Mouse (Mus musculus) liver, embryonic 11.5 days (tissue): ENCODE results near the gene Wfdc13. TPM values are rescaled to one million over a fixed set of nuclear protein-coding genes. Genes with fewer than 3 reads are reported as not detected.

Source experiments
- ATAC-seq: fragments of 200-750 bp; cut with Nextera tagmentation; replicated peaks from 2 replicates; pipeline ENCODE4 v1.8.0; 2017; ENCODE audit warnings: moderate number of reproducible peaks, mild to moderate bottlenecking, moderate TSS enrichment, moderate library complexity; ENCODE audit not compliant: low FRiP score
- DNase-seq: peaks from one replicate; pipeline ENCODE4 v3.0.0-alpha.2; 2017; ENCODE audit warnings: low spot score
- H3K27ac ChIP-seq: fragments of 300-500 bp; sonication (generic); 2 replicates; pipeline ENCODE4 v1.5.1; 2014; ENCODE audit warnings: mild to moderate bottlenecking, low read depth, low read length, control low read depth
- H3K27me3 ChIP-seq: fragments of 300-500 bp; sonication (generic); replicated peaks from 2 replicates; pipeline ENCODE4 v1.6.1; 2014; ENCODE audit warnings: low read length, mixed read lengths; ENCODE audit not compliant: control insufficient read depth, insufficient read depth
- H3K36me3 ChIP-seq: fragments of 300-500 bp; sonication (generic); 2 replicates; pipeline ENCODE4 v1.6.1; 2014; ENCODE audit warnings: mild to moderate bottlenecking, low read length, moderate library complexity, mixed read lengths; ENCODE audit not compliant: control insufficient read depth, insufficient read depth
- H3K4me1 ChIP-seq: fragments of 300-500 bp; sonication (generic); replicated peaks from 2 replicates; pipeline ENCODE4 v1.6.1; 2014; ENCODE audit warnings: low read length, mixed read lengths; ENCODE audit not compliant: control insufficient read depth, insufficient read depth
- H3K4me2 ChIP-seq: fragments of 300-500 bp; sonication (generic); 2 replicates; pipeline ENCODE4 v1.6.1; 2014; ENCODE audit warnings: mild to moderate bottlenecking, control low read depth, moderate library complexity
- H3K4me3 ChIP-seq: fragments of 300-500 bp; sonication (generic); 2 replicates; pipeline ENCODE4 v1.5.1; 2014; ENCODE audit warnings: low read depth, low read length, control low read depth
- H3K9ac ChIP-seq: fragments of 300-500 bp; sonication (generic); 2 replicates; pipeline ENCODE4 v1.6.1; 2014; ENCODE audit warnings: low read depth, low read length, control low read depth
- H3K9me3 ChIP-seq: fragments of 300-500 bp; sonication (generic); 2 replicates; pipeline ENCODE4 v1.6.1; 2016; ENCODE audit warnings: low read length, inconsistent platforms, mixed read lengths; ENCODE audit not compliant: control insufficient read depth
- WGBS: fragments of 180-500 bp; shearing (Covaris S2); extraction: QIAGEN DNeasy Blood & Tissue Kit; methylation state at CpG from one replicate; pipeline ENCODE4 v1.1.7; 2014; 5-methylcytosine and 5-hydroxymethylcytosine counted together
- polyA plus RNA-seq: library from polyadenylated mRNA; unstranded; fragments of >200 nt; fragmentation: Nextera tagmentation; extraction: Ambion mirVana; gene quantifications from 2 replicates; pipeline ENCODE4 v1.2.1, GENCODE M21; 2014

The Wfdc13 gene
- polyA plus RNA-seq, 1 experiment from 2014 or later = not detected

- 19% methylated on average over 1 of the region's 1 CpGs for WGBS
- Histone ChIP-seq H3K4me2 (no peak overlapping the region), H3K4me1 (no peaks in the 10 kb centered on the region), H3K27ac (no peak overlapping the region), H3K4me3 (no peak overlapping the region), H3K9me3 (no peaks in the 10 kb centered on the region), H3K9ac (no peak overlapping the region), H3K27me3 (no peaks in the 10 kb centered on the region), H3K36me3 (no peaks in the 10 kb centered on the region)
- DNase-seq (no peak), ATAC-seq (no peak)
Measured at GRCm38 (mm10) chr2:164670938-164671337, 14.0 kb upstream of the Wfdc13 start.

- WGBS = 69% methylated on average over 7 of the region's 7 CpGs
- ATAC-seq = no peak
Measured at GRCm38 (mm10) chr2:164673987-164674386, 10.9 kb upstream of the Wfdc13 start, which contains the start of gene Wfdc11. TSS of gene Wfdc11 (minus strand) at chr2:164674087.

GRCm38 (mm10) chr2:164676103-164676502 is 8.8 kb upstream of the Wfdc13 start:
- H3K27me3 ChIP-seq = no peaks in the 10 kb centered on the region
- no peak overlapping the region for H3K4me2 ChIP-seq
- H3K27ac ChIP-seq = no peak overlapping the region
- H3K4me1 ChIP-seq = no peaks in the 10 kb centered on the region
- H3K36me3 ChIP-seq = no peaks in the 10 kb centered on the region
- ATAC-seq (no peak), DNase-seq (no peak)
- H3K4me3 ChIP-seq = no peak overlapping the region
- 74% methylated on average over 7 of the region's 7 CpGs for WGBS
- no peaks in the 10 kb centered on the region for H3K9me3 ChIP-seq
- H3K9ac ChIP-seq = no peak overlapping the region

More at GRCm38 (mm10) chr2:164673987-164674386, 10.9 kb upstream of the Wfdc13 start, which contains the start of gene Wfdc11:
- H3K4me3 ChIP-seq = no peak within 1 kb of the TSS
- H3K36me3 ChIP-seq = no peaks in the 10 kb centered on the region
- H3K27me3 ChIP-seq = no peaks in the 10 kb centered on the region
- H3K9me3 ChIP-seq = no peaks in the 10 kb centered on the region
- no peaks in the 10 kb centered on the region for H3K4me1 ChIP-seq
- H3K9ac ChIP-seq = no peak within 1 kb of the TSS
- no peak within 1 kb of the TSS for H3K4me2 ChIP-seq
- DNase-seq = no peak
- H3K27ac ChIP-seq = no peak within 1 kb of the TSS

GRCm38 (mm10) chr2:164676916-164677685 is 7.8 kb upstream of the Wfdc13 start:
- Histone ChIP-seq H3K27ac (no peak overlapping the region), H3K4me2 (no peak overlapping the region), H3K4me3 (no peak overlapping the region), H3K27me3 (no peaks in the 10 kb centered on the region), H3K9me3 (no peaks in the 10 kb centered on the region), H3K4me1 (no peaks in the 10 kb centered on the region), H3K9ac (no peak overlapping the region), H3K36me3 (no peaks in the 10 kb centered on the region)
- DNase-seq = no peak
- ATAC-seq = no peak
- WGBS = 72% methylated on average over 16 of the region's 16 CpGs

GRCm38 (mm10) chr2:164678848-164679625 is 5.9 kb upstream of the Wfdc13 start:
- no peak overlapping the region for H3K27ac ChIP-seq

GRCm38 (mm10) chr2:164679906-164680305 is 5.0 kb upstream of the Wfdc13 start:
- Histone ChIP-seq H3K4me3 (no peak overlapping the region), H3K4me1 (no peaks in the 10 kb centered on the region), H3K4me2 (no peak overlapping the region), H3K27me3 (no peaks in the 10 kb centered on the region), H3K9me3 (no peaks in the 10 kb centered on the region), H3K36me3 (no peaks in the 10 kb centered on the region), H3K27ac (no peak overlapping the region), H3K9ac (no peak overlapping the region)
- 33% methylated on average over 3 of the region's 3 CpGs for WGBS
- DNase-seq (no peak), ATAC-seq (no peak)

More at GRCm38 (mm10) chr2:164678848-164679625, 5.9 kb upstream of the Wfdc13 start:
- ATAC-seq (peak; percentile 71), DNase-seq (peak; percentile 71)
- peak overlapping the region; percentile 55 for H3K4me2 ChIP-seq
- 21% methylated on average over 19 of the region's 19 CpGs for WGBS
- no peaks in the 10 kb centered on the region for H3K36me3 ChIP-seq
- H3K9ac ChIP-seq = 0 out of 2 replicates have a peak overlapping the region, but pooled peaks have one; percentile 46
- H3K9me3 ChIP-seq = no peaks in the 10 kb centered on the region
- no peaks in the 10 kb centered on the region for H3K27me3 ChIP-seq
- peak overlapping the region; percentile 27 for H3K4me3 ChIP-seq
- no peaks in the 10 kb centered on the region for H3K4me1 ChIP-seq

- 68% methylated on average over 4 of the region's 4 CpGs for WGBS
- Histone ChIP-seq H3K9me3 (no peaks in the 10 kb centered on the region), H3K27me3 (no peaks in the 10 kb centered on the region), H3K4me2 (no peak within 1 kb of the TSS), H3K4me3 (no peak within 1 kb of the TSS), H3K4me1 (no peaks in the 10 kb centered on the region), H3K36me3 (no peaks in the 10 kb centered on the region), H3K27ac (no peak within 1 kb of the TSS), H3K9ac (no peak within 1 kb of the TSS)
- DNase-seq = no peak
- no peak for ATAC-seq
Measured at GRCm38 (mm10) chr2:164698201-164698600, 13.3 kb downstream of the Wfdc13 start, which contains the start of gene Spint4. TSS of gene Spint4 (plus strand) at chr2:164698501.

- H3K4me3 ChIP-seq = no peak overlapping the region
- H3K9me3 ChIP-seq = peaks cover 2% of the 10 kb centered on the region; the same call in 1 of the 2 replicates
- ATAC-seq (no peak), DNase-seq (no peak)
- H3K4me2 ChIP-seq = no peak overlapping the region
- H3K27me3 ChIP-seq = no peaks in the 10 kb centered on the region
- no peak overlapping the region for H3K9ac ChIP-seq
- H3K36me3 ChIP-seq = no peaks in the 10 kb centered on the region
- WGBS = 67% methylated on average over 5 of the region's 5 CpGs
- no peak overlapping the region for H3K27ac ChIP-seq
- H3K4me1 ChIP-seq = no peaks in the 10 kb centered on the region
Measured at GRCm38 (mm10) chr2:164700959-164701358, 16.1 kb downstream of the Wfdc13 start.
